Mouse (Mus musculus): ENCODE results near the gene Dbn1.

DNA sequence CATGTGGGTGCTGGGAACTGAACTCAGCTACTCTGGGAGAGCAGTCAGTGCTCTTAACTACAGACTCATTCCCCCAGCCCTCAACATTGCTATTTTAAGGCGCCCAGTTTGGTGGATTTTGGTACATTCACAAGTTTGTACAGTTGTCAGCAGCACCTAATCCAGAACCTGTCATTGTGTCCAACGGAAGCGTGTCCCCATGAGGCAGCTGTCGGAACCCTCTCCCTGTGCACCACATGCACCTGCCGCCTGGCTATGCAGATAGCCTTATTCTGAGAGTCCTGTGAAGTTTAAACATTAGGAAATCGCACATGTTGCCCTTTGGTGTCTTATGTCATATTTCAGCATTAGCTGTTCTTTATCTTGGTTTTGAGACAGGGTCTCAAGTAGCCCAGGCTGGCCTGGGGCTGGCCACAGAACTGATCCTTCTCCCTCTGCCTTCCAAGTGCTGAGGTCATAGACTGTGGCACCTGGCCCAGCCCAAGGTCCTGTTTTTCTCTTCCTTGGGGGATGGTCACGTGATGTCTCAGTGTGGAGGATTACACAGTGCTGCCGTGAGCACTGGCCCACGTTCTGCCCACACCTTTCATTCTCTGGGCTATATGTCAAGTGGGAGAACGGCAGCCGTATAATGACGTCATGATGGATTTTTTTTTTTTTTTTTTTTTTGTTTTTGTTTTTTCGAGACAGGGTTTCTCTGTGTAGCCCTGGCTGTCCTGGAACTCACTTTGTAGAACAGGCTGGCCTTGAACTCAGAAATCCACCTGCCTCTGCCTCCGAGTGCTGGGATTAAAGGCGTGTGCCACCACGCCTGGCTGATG is 38.0 kb upstream of the Dbn1 start:
- no peak for TF ChIP-seq CTCF (IDR thresholded peaks at IDR 0.05)
- no peak for TF ChIP-seq POLR2A (IDR thresholded peaks at IDR 0.05; ENCODE audit: insufficient read depth, low read depth, low read length)
- TF ChIP-seq EP300 (IDR thresholded peaks at IDR 0.05; ENCODE audit: insufficient read depth, low read depth, low read length): no peak
